Mouse (Mus musculus) lung, embryonic 16.5 days (tissue): ENCODE results near the gene Il10ra. TPM values are rescaled to one million over a fixed set of nuclear protein-coding genes. Genes with fewer than 3 reads are reported as not detected.

Experiments
- ATAC-seq: fragments of 200-750 bp; cut with Nextera tagmentation; 2 replicates; pipeline ENCODE4 v1.8.0; 2017; ENCODE audit warnings: low read depth, mild to moderate bottlenecking, moderate library complexity
- H3K27ac ChIP-seq: fragments of 300-500 bp; sonication (generic); 2 replicates; pipeline ENCODE4 v1.5.1; 2014; ENCODE audit warnings: mild to moderate bottlenecking, control low read depth, low read length
- H3K27me3 ChIP-seq: fragments of 300-500 bp; sonication (generic); 2 replicates; pipeline ENCODE4 v1.6.1; 2014; ENCODE audit warnings: low read depth, low read length, mixed read lengths; ENCODE audit not compliant: control insufficient read depth, insufficient read depth
- H3K36me3 ChIP-seq: fragments of 300-500 bp; sonication (generic); 2 replicates; pipeline ENCODE4 v1.6.1; 2014; ENCODE audit warnings: low read length; ENCODE audit not compliant: control insufficient read depth, insufficient read depth
- H3K4me1 ChIP-seq: fragments of 300-500 bp; sonication (generic); replicated peaks from 2 replicates; pipeline ENCODE4 v1.6.1; 2014; ENCODE audit warnings: low read length, mixed read lengths; ENCODE audit not compliant: control insufficient read depth, insufficient read depth
- H3K4me2 ChIP-seq: fragments of 300-500 bp; sonication (generic); 2 replicates; pipeline ENCODE4 v1.6.1; 2014; ENCODE audit warnings: low read depth, low read length, control low read depth
- H3K4me3 ChIP-seq: fragments of 300-500 bp; sonication (generic); 2 replicates; pipeline ENCODE4 v1.5.1; 2014; ENCODE audit warnings: mild to moderate bottlenecking, low read length, control low read depth
- H3K9ac ChIP-seq: fragments of 300-500 bp; sonication (generic); 2 replicates; pipeline ENCODE4 v1.6.1; 2014; ENCODE audit warnings: low read length, control low read depth
- H3K9me3 ChIP-seq: fragments of 300-500 bp; sonication (generic); 2 replicates; pipeline ENCODE4 v1.6.1; 2016; ENCODE audit warnings: low read length; ENCODE audit not compliant: control insufficient read depth
- WGBS: fragments of 180-500 bp; shearing (Covaris S2); extraction: QIAGEN DNeasy Blood & Tissue Kit; methylation state at CpG from one replicate; pipeline ENCODE4 v1.1.7; 2014; 5-methylcytosine and 5-hydroxymethylcytosine counted together
- microRNA-seq: library from miRNA; unstranded; fragments of <30 nt; microRNA quantifications from one replicate; pipeline ENCODE4, GENCODE M21; 2016
- polyA plus RNA-seq: library from polyadenylated mRNA; unstranded; fragments of >200 nt; fragmentation: Nextera tagmentation; extraction: Ambion mirVana; gene quantifications from 2 replicates; pipeline ENCODE4 v1.2.1, GENCODE M21; 2015

Gene Il10ra
- polyA plus RNA-seq, 1 experiment from 2014 or later = 1.1 TPM

- no peaks in the 10 kb centered on the region for H3K27me3 ChIP-seq
- H3K9me3 ChIP-seq = no peaks in the 10 kb centered on the region
- H3K36me3 ChIP-seq = no peaks in the 10 kb centered on the region
- no peaks in the 10 kb centered on the region for H3K4me1 ChIP-seq
- H3K27ac ChIP-seq = no peak overlapping the region
- no peak overlapping the region for H3K9ac ChIP-seq
- no peak overlapping the region for H3K4me2 ChIP-seq
- H3K4me3 ChIP-seq = no peak overlapping the region
- peak; percentile 56; the same call in 1 of the 2 replicates for ATAC-seq
- WGBS = 5% methylated on average over 6 of the region's 6 CpGs
These were observed 47.4 kb downstream of the Il10ra start for GRCm38 (mm10) chr9:45221567-45221966.

DNA sequence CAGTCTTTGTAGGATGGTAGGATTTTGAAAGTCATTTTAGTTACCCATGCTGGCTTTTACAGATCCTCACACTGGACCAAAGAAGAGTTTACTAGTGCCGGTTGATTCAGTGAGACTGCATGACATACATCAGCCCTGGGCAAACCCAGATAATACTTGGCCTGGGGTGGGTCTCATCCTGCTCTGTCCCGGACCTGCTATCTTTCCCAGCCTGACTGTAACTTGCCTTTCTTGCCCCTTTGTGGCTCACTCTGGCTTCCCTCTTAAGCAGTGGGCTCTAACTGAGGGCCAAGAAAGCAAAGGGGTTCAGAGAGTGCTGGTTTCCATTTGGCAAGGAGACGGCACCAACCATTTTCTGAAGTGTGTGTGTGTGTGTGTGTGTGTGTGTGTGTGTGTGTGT lies 49.3 kb downstream of the Il10ra start:
- Histone ChIP-seq H3K4me2 (no peak overlapping the region), H3K36me3 (no peaks in the 10 kb centered on the region), H3K27me3 (no peaks in the 10 kb centered on the region), H3K4me3 (no peak overlapping the region), H3K27ac (no peak overlapping the region), H3K9me3 (no peaks in the 10 kb centered on the region), H3K4me1 (no peaks in the 10 kb centered on the region), H3K9ac (no peak overlapping the region)
- no peak for ATAC-seq
- WGBS = 69% methylated on average over 3 of the region's 3 CpGs

DNA sequence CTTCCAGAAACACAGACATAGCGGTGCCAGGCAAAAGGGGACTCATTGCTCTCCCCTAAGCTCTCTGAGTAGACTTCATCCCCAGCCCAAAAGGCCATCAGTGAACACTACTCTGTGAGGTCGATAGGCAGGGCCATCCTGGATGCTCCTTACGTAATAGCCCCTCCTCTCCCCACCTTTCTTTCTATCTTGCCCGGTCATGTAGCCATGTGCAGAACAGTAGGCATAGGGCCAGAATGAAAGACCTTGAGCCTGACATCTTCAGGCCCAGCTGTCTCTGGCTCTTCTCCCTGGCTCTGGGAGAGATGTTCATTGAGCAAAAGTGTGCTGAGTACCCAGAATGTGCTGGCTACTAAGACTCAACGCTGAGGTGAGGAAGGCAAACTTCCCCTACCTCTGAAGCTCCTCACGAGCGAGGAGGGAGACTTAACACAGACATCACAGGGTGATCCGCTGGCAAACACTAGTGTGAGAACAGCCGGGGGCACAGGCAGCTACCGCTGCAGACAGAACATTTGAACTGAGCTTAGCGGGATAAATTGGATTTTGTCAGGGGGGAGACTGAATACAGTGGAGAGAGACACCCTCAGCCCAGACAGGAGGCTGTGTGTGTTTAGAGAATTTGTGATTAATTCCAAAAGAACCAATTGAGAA lies 53.3 kb downstream of the Il10ra start:
- Histone ChIP-seq H3K4me3 (no peak overlapping the region), H3K4me1 (no peaks in the 10 kb centered on the region), H3K9me3 (no peaks in the 10 kb centered on the region), H3K9ac (no peak overlapping the region), H3K27me3 (no peaks in the 10 kb centered on the region), H3K4me2 (no peak overlapping the region), H3K27ac (no peak overlapping the region), H3K36me3 (no peaks in the 10 kb centered on the region)
- 46% methylated on average over 11 of the region's 11 CpGs for WGBS
- no peak for ATAC-seq

DNA sequence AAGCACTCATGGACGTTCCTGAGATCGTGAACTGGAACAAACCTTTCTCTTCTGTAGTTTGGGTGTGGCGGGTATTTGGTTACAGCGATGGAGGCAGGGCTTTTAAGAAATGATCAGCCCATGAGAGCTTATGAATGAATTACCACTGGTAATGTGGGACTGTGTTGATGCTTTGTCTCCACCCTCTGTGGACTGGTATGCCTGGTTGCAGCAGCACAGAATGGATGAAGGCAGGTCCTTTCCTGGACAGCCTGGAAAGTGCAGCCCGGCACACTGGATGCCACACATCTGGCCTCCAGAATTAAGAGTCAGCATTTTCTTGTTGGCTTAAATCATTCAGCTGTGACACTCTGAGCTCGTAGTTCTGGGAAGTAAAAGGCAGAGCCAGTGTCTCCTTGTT lies 56.9 kb downstream of the Il10ra start:
- no peak for ATAC-seq
- 64% methylated on average over 6 of the region's 6 CpGs for WGBS
- Histone ChIP-seq H3K4me3 (no peak overlapping the region), H3K4me2 (no peak overlapping the region), H3K36me3 (no peaks in the 10 kb centered on the region), H3K9ac (no peak overlapping the region), H3K9me3 (no peaks in the 10 kb centered on the region), H3K4me1 (no peaks in the 10 kb centered on the region), H3K27ac (no peak overlapping the region), H3K27me3 (no peaks in the 10 kb centered on the region)

DNA sequence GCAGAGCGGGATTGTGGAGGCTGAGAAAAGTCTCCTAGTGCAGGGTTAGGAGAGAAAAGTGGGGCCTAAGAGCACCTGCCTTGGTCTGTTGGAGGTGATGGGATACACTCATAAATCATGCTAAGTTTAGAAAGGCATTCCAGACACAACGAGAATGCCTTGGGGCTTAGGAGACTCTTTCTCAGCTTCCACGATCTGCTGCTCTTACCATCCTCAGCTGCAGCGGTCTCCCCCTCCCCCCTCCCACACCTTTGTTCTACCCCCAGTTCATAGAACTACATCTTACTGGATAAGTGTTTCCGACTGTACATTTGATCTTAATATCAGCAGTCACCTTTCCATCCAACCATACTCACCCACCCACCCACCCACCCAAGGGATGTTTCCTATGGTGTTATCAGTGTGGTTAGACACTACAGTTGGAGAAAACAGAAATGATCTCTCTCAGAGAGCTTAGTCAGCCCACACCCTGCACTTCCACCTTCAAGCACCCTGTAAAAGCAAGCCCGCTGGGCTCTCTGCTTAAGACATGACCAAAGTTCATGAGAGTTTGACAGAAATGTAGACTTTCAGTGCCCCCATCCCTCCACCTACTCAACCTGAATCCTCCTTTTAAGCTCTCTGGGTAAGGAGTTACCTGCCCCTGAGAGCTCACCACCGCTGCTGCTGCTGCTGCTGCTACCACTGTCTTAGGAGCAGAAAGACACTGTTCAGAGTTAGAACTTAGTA lies 61.8 kb downstream of the Il10ra start:
- no peaks in the 10 kb centered on the region for H3K9me3 ChIP-seq

GRCm38 (mm10) chr9:45206121-45206520 lies 62.8 kb downstream of the Il10ra start:
- no peak for ATAC-seq
- WGBS = 70% methylated on average over 4 of the region's 4 CpGs
- H3K9ac ChIP-seq = no peak overlapping the region

More for the DNA sequence above, 61.8 kb downstream of the Il10ra start:
- no peaks in the 10 kb centered on the region for H3K4me1 ChIP-seq
- no peak overlapping the region for H3K9ac ChIP-seq
- H3K27me3 ChIP-seq = no peaks in the 10 kb centered on the region
- H3K36me3 ChIP-seq = no peaks in the 10 kb centered on the region
- H3K4me2 ChIP-seq = no peak overlapping the region
- H3K27ac ChIP-seq = no peak overlapping the region
- no peak for ATAC-seq
- H3K4me3 ChIP-seq = no peak overlapping the region
- 64% methylated on average over 7 of the region's 7 CpGs for WGBS

DNA sequence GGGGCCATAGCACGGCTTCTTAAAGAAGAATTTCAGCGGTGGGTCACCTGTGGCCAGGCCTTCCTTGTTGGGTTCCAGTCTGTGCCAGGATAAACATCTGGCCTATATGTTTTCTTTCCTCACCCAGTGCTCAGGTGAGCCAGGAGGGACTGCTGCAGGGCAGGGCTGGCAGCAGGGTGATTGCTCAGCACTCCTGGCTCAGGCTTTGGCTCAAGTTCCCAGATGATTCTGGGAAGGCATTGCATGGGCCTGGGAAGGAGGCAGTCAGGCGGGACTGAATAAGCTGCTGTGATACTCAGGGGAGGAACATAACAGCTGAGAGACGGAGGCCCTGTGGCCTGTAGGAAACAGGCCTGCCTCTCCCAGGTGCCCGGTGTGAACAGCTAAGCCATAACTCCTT lies 63.8 kb downstream of the Il10ra start:
- no peak overlapping the region for H3K27ac ChIP-seq
- WGBS = 75% methylated on average over 5 of the region's 5 CpGs

More at GRCm38 (mm10) chr9:45206121-45206520, 62.8 kb downstream of the Il10ra start:
- no peaks in the 10 kb centered on the region for H3K36me3 ChIP-seq
- no peak overlapping the region for H3K27ac ChIP-seq
- H3K4me1 ChIP-seq = no peaks in the 10 kb centered on the region
- no peaks in the 10 kb centered on the region for H3K27me3 ChIP-seq
- no peaks in the 10 kb centered on the region for H3K9me3 ChIP-seq
- H3K4me3 ChIP-seq = no peak overlapping the region
- H3K4me2 ChIP-seq = no peak overlapping the region

More for the DNA sequence above, 63.8 kb downstream of the Il10ra start:
- Histone ChIP-seq H3K4me2 (no peak overlapping the region), H3K36me3 (no peaks in the 10 kb centered on the region), H3K4me3 (no peak overlapping the region), H3K9me3 (no peaks in the 10 kb centered on the region), H3K4me1 (no peaks in the 10 kb centered on the region), H3K9ac (no peak overlapping the region), H3K27me3 (no peaks in the 10 kb centered on the region)
- no peak for ATAC-seq

Small RNAs within 50 kb of the gene (microRNA-seq; reads per million reads assigned to microRNA genes)
- gene Mir7086 = not detected

Other genes starting within 250 kb of the Il10ra start
- 14.2 and 15.9 TPM in 2 replicates for gene Mpzl2, start 229.3 kb downstream of the Il10ra start, polyA plus RNA-seq
- 2.2 and 3.0 TPM in 2 replicates for gene Mpzl3, start 214.0 kb downstream of the Il10ra start, polyA plus RNA-seq
- gene Jaml, start 190.0 kb downstream of the Il10ra start, polyA plus RNA-seq = 0.45 and 0.60 TPM in 2 replicates
- 2.7 and 3.0 TPM in 2 replicates for gene Scn2b, start 151.4 kb downstream of the Il10ra start, polyA plus RNA-seq
- gene Scn4b, start 130.8 kb downstream of the Il10ra start, polyA plus RNA-seq = 0.89 and 1.2 TPM in 2 replicates
- 0.13 and 0.14 TPM in 2 replicates for gene BC049352, start 87.1 kb downstream of the Il10ra start, polyA plus RNA-seq
- gene Tmprss4, start 65.1 kb downstream of the Il10ra start, polyA plus RNA-seq = 2.5 and 2.8 TPM in 2 replicates
- 0.36 and 0.39 TPM in 2 replicates for gene Tmprss13, start 50.0 kb upstream of the Il10ra start, polyA plus RNA-seq
- 32.7 and 36.5 TPM in 2 replicates for gene Fxyd6, start 101.0 kb upstream of the Il10ra start, polyA plus RNA-seq
- gene Fxyd2, start 130.5 kb upstream of the Il10ra start, polyA plus RNA-seq = 2.3 and 2.5 TPM in 2 replicates
- gene Dscaml1, start 157.5 kb upstream of the Il10ra start, polyA plus RNA-seq = 0.18 and 0.24 TPM in 2 replicates